Mouse (Mus musculus): ENCODE data around the gene Rnf216.
"Not testable (repeated sequence)": the region's sequence is repeated elsewhere in the genome, so short reads cannot be mapped to it uniquely, and the experiment has no call there.

Rnf216 gene

DNA sequence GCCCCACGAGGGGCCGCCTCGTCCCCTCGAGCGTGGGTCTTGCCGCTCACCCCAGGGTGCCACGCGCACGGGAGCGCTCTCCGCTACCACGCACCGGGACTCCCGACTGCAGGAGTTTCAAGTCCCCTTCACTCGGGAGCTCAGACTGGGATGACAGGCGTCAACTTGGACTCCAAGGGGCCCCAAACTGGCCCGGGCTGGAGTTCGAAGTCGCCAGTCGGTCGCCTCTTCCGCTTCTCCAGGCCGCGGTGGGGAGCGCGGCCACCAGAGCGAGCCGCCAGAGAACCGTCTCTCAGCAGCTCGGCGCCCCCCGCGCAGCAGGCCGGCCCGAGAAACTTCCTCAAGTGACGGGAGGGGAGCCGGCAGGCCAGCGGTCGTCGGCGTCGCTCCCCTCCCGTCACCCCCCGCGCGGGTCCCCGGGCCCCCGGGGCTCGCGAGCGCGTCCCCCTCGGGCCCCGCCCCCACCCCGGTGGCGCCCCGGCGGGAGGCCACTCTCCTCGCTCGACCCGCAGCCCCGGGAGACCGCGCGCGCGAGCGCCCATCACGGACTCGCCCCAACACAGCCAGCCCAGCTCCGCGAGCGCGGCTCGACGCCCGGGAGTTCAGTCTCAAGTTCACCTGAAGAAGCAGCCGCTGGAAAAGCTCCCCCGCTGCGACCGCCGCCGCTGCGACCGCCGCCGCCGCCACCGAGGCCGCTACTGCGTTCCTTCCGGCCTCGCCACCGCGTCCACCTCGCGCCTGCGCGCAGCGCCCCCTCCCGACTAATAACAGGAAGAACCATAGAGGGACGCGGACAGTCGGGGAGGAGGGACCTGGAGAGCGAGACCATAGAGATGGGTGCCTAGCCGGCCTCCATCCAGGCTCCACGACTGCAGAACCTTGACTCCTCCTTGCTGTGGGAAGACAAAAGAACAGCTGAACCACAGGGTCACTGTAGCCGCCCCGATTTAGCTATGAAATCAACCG is at the start of gene Rnf216:
Rnf216 (minus strand) TSS at position 714 of the 966 bp plus-strand sequence.
- DNase-seq (ENCODE audit: low spot score in 2 of 2), result peak; percentile 92 to 94

DNA sequence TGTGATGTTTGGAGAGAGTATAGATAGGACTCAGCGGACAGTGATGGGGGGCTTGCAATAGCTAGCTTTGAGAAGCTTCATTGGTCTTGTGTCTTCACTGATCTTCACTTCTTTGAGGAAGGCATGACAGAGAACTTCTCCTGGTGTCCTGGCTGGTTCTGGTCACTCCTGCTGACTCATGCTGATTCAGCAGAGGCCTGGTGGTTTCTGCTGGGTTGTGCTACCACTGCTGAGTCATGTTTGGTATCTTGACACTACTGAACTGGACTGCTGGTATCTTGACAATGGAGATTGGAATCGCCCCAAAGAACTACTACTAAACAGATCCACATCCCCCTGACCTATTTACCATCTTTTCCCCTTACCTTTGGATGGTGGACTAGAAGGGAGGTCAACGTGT is 42.7 kb upstream of the Rnf216 start:
- DNase-seq (ENCODE audit: low spot score in 2 of 2), result no peak

DNA sequence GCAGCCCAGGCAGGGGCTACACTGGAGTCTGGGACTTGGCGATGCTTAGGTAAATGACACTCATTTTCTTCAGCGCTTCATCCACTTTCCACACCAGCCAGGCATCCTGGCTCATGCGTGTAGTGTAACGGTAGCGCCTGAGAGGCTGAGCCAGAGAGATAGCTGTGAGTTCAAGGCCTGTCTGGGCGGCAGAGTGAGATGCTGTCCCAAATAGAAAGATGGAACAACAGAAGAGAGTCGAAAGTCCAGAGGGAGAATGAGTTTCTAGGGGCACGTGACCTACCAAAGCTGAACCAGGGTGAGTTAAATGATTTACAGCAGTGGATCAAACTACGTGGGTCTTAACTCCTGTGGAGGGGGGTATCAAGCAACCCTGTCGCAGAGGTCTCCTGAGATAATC is 41.0 kb upstream of the Rnf216 start:
- DNase-seq (ENCODE audit: low spot score in 2 of 2), result no peak

DNA sequence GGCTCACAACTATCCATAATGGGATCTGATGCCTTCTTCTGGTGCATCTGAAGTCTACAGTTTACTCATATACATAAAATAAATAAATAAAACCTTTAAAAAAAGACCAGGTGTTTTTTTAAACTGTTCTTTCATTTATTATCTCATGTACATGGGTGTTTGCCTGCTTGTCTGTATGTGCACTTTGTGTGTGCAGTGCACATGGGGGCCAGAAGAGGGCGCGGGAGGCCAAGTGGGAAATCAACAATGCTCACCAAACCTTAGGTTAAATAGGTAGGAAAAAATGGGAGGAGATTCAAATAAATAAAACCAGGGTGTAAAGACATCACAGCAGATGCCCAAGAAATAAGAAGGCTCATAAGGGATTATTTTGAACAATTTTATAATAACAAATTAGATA is 37.2 kb upstream of the Rnf216 start:
- no peak for DNase-seq (ENCODE audit: low spot score in 2 of 2)

DNA sequence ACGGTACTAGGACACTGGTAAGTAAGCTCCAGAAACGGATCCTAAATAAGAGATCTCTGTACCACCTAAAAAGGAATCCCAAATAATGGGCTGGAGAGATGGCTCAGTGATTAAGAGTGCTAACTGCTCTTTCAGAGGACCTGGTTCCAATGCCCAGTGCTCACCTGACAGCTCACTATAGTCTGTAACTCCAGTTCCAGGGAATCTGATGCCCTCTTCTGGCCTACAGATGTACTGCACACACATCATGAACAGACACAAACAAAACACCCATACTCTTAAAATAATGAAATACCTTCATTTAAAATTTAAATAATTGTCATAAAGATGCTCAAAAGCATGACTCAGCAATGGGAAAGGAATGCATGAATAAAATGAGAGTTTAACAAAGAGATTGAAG is 36.7 kb upstream of the Rnf216 start:
- no peak for DNase-seq (ENCODE audit: low spot score in 2 of 2)

DNA sequence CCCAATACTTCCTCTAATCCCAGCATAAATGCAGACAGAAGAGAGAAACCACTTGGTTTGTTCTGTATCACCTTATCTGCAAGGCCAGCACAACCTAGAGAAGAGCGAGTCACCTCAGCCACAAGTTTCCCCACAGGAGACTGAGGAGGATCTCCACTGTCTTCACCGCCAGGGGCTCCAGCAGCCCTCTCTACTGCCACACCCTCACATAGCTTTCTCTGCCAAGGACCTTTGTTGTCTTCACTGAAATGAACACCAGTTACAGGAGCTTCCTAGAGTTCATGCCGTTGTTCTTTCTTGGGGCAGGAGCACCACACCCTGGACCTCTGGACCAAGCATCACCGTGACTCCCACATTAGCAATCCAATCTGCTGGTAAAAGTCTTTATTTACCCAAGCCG is 35.9 kb upstream of the Rnf216 start:
- DNase-seq (ENCODE audit: low spot score in 2 of 2), result no peak

DNA sequence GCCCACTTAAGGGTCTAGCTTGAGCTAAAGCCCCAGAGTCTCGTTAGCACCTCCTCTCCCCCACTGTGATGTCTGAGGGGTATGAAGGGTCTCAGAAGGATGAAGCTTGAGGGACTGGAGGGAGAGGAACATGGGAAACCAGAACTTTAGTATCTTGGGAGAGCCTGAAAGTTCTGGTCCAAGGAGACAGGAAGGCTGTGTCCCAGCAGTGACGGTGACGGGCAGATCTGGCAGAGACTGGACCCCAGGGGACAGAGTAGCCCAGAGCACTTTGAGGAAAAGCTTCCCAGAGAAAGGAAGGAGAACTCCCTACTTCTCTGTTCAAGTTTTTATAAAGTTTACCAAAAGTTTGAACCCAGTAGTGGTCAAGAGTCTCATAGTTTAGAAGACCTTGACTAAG is 34.7 kb upstream of the Rnf216 start, which contains the start of gene Olfr718-ps1:
Olfr718-ps1 (minus strand) TSS at position 101 of the 400 bp plus-strand sequence.
- no peak for DNase-seq (ENCODE audit: low spot score in 2 of 2)

DNA sequence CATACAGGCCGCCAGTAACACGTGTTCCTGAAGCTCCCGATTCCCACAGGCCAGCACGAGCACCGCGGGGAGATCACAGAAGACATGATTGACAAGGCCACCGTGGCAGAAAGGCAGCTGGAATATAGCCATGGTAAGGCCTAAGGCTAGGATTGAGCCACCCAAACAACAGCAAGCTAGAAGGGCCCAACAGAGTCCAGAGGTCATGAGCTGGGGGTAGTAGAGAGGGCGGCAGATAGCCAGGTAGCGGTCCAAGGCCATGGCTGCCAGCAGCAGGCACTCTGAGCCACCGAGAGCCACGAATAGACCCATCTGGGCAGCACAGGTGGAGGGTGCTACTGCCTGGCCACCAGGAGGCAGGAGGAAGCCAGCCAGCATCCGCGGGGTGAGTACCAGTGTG is 24.8 kb upstream of the Rnf216 start:
- no peak for DNase-seq (ENCODE audit: low spot score in 2 of 2)

DNA sequence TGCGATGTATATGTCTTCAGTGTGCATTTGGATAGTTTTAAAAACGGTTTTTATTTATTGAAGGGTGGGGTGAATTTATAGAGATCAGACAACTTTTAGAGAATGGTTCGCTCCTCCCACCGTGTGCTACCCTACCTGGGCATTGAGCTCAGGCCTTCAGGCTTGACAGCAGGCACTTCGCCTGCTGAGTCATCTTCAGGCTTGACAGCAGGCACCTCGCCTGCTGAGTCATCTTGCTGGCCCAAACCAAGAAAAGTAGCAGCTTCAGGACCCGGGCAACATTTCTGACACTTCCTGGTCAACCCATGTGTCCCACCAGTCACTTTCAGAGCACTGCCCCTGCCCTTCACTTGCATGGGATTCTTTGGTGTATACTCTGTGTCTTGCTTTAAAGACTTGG is 22.2 kb upstream of the Rnf216 start:
- DNase-seq (ENCODE audit: low spot score in 2 of 2), result no peak

DNA sequence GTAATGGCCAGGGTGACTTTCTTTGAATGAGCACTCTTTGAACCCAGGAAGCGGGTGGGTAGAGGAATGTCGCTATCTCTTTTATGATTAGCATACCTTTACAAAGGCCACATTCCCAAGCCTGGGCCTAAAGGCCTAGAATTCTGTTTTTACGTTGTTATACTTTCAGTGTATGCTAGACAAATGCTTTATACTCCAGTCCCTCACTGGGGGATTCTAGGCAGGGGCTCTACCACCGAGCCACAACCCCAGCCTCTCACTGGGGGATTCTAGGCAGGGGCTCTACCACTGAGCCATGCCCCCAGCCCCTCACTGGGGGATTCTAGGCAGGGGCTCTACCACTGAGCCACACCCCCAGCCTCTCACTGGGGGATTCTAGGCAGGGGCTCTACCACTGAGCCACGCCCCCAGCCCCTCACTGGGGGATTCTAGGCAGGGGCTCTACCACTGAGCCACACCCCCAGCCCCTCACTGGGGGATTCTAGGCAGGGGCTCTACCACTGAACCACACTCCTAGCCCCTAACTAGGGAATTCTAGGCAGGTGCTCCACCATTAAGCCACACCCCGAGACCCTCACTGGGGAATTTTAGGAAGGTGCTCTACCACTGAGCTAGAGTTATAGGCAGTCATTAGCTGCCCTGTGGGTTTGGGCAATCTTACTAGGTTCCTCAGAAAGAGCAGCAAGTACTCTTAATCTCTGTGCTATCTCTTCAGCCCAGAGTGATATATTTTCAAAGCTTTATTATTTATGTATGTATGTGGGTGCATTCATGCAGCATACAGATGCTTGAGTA is 21.6 kb upstream of the Rnf216 start:
- DNase-seq (ENCODE audit: low spot score in 2 of 2), result not testable (repeated sequence)

DNA sequence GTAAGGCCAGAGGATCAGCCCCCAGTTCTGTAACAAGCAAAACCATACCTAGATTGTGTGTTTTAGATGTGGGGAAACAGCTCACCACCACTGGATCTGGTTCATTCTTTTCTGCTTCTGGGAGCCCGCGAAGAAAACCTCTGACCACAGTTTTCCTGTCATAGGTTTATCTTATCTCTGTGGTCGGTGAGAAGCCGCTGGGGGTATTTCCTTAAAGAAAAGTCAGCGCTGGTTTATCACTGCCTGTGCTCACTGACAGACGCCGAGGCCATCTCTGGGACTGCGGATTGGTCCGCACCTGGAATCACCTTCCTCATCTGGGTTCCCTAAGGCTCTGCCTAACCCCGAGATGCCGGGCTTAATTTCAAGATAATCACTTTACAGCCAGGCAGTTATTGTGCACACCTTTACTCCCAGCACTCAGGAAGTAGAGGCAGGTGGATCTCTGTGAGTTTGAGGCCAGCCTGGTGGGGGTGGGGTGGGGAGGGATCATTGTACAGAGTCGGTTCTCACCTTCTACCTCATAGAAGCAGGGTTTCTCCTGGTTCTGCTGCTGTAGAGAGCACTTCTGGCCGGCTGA is 20.2 kb upstream of the Rnf216 start:
- peak; percentile 15 to 22 for DNase-seq (ENCODE audit: low spot score in 2 of 2)

DNA sequence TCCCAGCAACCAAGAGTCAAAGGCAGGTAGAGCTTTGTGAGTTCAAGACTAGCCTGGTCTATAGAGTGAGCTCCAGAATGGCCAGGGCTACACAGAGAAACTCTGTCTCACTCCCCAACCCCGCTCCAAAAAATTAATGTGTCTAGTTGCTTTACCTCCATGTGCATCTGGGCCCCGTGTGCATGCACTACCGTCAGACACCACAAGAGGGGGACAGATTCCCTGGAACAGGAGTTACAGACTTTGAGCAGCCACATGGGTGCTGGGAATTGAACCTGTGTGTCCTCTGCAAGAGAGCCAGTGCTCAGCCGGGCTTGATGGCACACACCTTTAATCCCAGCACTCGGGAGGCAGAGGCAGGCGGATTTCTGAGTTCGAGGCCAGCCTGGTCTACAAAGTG is 17.5 kb upstream of the Rnf216 start:
- no peak for DNase-seq (ENCODE audit: low spot score in 2 of 2)

DNA sequence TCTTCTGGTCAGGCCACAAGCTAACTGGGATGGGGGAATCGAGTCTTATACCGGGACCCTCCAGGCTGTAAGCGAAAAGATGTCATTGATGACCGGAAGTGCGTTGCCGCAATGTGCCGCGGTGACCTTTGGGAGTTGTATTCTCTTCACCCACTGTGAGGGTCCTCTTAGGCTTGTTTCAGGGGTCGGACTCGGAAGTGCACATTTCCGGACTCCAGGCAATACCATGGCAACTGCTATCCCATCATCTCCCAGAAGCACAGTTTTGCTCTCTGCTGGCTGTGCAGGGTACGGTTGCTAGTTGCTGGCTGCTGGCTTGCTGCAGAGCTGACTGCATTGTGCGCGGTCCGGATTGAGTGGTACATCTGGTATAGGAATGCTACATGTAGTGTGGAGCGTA is 16.3 kb upstream of the Rnf216 start:
- no peak for DNase-seq (ENCODE audit: low spot score in 2 of 2)

DNA sequence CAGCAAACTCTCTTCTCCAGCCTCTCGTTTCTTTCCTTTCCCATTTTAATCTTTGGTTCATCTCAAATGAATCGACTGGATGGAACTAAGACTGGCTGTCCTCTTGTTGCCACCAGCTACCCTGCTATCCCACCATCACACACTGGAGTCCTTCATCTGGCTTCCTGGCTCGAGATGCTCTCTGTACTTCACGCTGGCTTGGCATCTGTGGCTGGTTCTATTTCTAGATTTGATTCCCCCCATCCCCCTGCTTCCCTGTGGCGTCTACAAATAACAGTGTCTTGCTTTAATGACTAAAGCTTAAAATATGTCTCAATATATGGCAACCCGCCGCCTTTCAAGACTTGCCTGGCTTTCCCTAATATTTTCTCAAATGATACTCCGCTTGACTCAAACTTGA is 15.0 kb upstream of the Rnf216 start:
- no peak for DNase-seq (ENCODE audit: low spot score in 2 of 2)

DNA sequence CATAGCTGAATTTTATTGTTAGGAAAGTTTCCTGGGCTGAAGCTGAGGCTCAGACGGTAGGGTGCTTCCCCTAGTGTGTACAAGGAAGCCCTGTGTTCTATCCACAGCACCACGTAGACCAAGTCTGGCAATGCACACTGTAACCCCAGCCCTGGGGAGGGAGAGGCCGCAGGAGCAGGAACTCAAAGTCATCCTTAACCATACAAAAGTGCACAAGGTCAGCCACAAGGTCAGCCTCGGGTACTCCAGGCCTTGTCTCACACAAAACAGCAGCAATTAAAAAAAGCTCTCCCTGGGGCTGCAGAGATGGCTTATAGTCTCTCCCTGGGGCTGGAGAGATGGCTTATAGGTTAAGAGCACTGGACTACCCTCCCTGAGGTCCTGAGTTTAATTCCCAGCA is 14.1 kb upstream of the Rnf216 start:
- no peak for DNase-seq (ENCODE audit: low spot score in 2 of 2)

DNA sequence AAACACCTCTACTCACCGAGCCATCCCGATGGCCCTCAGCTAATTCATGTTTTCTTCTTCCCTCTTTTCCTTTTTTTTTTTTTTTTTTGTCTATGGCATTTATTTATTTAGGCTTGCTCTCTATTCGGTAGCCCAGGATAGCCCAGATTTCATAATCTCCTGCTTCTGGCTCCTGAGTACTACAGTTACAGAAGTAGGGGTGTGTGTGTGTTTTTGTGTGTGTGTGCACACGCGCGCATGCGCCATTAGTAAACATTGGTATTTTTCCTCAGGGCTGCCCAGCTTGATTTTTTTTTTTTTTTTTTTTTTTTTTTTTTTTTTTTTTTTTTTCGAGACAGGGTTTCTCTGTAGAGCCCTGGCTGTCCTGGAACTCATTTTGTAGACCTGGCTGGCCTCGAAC is 13.3 kb upstream of the Rnf216 start:
- no peak for DNase-seq (ENCODE audit: low spot score in 2 of 2)

DNA sequence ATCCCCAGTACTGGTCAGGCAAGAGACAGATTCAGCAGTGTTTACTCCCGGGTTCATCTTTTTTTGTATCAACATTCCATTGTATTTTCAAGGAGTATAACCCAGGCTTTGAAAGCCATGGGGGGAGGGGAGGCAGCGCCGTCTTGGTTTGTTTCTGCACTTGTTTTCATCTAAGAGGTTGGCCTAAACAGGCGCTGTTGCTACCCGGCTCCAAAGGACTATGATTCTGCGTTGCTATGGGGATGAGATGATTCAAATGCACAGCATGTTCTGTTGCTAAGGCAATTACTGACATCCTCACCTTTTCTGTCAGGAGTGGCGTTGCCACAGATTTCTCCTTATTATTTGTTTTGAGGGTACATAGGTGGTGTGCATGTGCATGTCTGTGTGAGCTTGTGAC is 12.8 kb upstream of the Rnf216 start:
- DNase-seq (ENCODE audit: low spot score in 2 of 2), result no peak

DNA sequence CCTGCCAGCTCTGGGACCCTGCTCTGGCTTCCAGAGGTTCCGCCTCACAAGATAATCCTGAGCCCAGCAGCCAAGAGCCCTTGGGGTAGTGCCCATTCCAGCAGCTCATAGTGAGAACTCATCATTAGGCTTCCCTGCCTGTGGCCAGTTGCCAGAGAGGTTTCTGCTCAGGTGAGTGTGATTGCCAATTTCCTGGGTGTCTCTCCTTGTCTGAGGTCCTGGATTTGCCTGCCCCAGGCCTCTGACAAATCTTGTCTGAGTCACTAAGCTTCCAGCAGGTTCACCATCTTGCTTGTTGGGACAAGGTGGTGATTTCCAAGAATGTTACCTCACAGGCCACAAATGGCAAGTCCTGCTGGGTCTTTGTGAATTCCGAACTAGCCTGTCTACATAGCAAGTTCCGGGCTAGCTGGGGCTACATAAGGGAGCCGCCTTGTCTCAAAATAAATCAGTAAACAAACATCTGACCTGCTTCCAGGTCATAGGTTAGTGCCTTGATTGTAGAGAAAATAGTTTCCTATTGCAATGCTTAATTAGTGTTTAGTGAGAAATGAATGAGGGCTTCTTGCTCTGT is 12.1 kb upstream of the Rnf216 start:
- no peak for DNase-seq (ENCODE audit: low spot score in 2 of 2)

DNA sequence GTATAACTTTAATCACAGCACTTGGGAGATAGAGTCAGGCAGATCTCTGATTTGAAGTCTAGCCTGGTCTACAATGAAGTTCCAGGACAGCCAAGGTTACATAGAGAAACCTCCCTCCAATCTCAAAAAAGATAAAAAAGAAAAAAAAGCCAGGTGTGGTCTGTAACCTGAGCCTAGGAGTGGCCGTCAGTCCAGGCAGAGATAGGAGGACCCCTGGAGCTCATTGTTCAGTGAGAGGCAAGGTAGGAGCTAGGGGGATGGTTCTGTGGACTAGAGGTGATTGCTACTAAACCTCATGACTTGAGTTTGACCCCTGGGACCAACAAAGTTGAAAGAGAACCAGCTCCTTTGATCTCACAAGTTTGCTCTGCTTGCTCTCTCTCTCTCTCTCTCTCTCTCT is 9.9 kb upstream of the Rnf216 start:
- DNase-seq (ENCODE audit: low spot score in 2 of 2), result no peak

DNA sequence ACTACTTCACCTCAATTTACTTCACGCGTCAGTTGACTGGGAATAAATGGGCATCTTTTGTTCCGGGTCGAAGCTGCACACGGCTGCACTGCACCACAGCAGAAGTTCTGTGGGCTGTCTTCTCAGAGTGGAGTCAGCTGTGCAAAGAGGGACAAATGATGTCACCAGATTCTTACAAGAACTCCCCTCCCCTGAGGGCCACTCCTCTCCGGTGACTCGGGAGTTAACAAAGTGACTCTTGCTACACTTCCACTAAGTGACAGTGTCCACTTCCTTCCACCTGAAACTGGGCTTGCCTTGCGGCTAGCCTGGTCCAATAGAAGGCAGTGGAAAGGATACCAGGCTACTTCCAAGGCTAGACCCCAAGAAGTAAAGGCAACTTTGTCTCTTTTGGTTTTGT is 9.3 kb upstream of the Rnf216 start:
- DNase-seq (ENCODE audit: low spot score in 2 of 2), result no peak

DNA sequence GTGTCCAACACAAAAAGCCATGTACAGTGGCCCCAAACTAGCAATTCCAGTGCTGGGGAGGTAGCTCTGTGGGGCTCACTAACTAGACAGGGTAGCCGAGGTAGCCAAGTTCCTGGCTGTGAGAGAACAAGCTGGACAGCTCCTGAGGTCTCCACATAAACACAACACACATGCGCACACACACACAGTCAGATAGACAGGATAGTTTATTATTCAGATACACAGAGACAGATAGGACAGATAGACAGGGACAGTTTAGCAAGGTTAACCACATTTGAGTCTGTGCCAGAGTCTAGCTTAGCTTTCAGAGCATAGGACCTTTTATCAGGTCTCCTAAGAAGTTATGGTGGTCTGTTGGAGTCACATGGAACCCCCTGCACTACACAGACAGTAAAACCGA is 6.0 kb downstream of the Rnf216 start:
- no peak for DNase-seq (ENCODE audit: low spot score in 2 of 2)

DNA sequence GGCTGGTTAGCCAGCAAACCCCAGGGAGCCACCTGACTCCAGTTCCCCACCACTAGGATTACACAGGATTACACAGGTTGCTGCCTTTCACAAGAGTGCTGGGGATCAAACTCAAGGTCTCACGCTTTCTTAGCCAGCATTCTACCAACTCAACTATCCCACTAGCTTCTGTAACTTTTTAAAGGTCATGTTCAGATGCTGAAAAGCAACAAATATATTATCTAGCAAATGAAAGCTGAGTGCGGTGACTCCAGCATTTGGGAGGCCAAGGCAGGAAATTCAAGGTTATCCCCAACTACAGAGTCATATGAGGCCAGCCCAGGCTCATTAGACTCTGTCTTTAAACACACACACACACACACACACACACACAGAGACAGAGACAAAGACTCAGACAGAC is 9.6 kb downstream of the Rnf216 start:
- DNase-seq (ENCODE audit: low spot score in 2 of 2), result no peak
